Mouse (Mus musculus) skeletal muscle tissue, adult 2 months (tissue): ENCODE data around the gene Dusp12.

Experiments used
- DNase-seq: peaks from one replicate; pipeline ENCODE4 v3.0.0-alpha.2; 2012; ENCODE audit warnings: low read depth, low spot score

Dusp12 gene

GRCm38 (mm10) chr1:170884978-170885561 is at the start of gene Dusp12, which contains the start of gene Gm26620:
TSS of gene Dusp12 (minus strand) at chr1:170885540.
TSS of gene Gm26620 (plus strand) at chr1:170885065.
- peak; percentile 68 for DNase-seq

GRCm38 (mm10) chr1:170934383-170934782 is 49.0 kb upstream of the Dusp12 start:
- peak; percentile 19 for DNase-seq

DNA sequence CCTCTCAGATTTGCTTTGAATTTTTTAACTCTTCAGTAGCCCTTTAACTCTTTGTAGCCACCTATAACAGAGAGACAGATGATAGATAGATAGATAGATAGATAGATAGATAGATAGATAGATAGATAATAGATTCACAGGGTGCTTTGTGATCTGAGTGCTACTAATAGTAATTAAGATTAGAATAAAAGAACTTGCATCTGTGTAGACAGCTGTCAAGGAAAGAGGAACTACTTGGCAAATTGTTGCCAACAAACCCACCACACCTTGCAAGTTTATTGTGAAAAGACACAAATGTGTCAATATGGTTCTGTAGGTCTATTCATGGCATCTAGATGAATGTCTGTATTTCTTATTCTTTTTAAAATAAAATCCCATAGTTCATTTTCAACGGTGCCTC is 48.6 kb upstream of the Dusp12 start:
- no peak for DNase-seq

- DNase-seq: no peak
Measured at GRCm38 (mm10) chr1:170933386-170933920, 48.1 kb upstream of the Dusp12 start.

DNA sequence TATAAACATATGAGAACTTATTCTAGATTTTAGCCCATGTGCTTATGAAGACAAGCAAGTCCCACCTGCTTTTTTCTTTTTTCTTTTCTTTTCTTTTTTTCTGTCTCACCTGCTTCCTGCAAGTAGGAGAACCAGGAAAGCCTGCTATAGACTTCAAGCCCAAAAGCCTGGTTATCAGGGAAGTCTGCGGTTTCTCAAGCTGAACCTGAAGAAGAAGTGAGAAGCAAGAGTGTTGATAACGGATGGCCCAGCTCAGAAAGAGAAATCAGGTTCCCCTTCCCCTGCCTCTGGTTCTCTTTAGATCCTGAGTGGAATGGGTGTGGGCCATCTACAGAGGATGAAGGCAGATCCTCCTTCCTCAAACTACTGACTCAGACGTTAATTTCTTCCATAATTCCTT is 46.7 kb upstream of the Dusp12 start:
- no peak for DNase-seq

DNA sequence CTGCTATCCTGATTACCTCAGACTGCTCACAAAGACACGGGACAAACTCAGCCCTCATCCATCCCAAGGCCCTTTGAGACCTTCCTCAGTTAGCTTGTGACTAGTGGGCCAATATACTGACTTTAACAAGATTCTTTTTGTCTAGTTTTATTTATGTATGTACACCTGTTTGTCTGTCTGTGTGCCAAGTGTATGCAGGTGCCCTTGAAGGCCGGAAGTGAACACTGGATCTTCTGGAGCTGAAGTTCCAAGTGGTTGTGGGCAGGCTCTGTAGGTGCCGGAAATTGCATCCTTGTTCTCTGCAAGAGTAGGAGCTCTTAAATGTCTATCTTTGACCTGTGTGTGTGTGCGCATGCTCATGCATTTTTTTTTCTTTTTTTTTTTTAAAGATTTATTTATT is 43.9 kb upstream of the Dusp12 start:
- no peak for DNase-seq

DNA sequence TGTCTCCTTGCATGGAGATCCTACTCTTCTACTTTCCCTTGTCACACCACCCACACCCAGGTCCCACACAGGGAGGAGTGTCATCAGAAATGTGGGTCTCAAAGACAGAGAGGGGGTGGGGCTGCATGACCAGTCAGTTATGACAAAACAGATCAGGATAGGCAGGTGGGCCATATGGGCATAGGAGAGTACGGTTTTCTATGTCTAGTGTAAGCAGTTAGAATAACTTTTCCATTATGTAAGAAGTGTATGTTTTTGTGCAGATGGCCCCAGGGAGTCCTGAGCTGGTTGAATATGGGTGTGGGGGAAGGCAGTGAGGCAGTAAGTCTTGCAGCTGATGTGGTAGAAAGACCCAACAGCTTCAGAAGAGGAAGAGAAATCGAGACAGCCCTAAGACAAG is 43.1 kb upstream of the Dusp12 start:
- peak; percentile 36 for DNase-seq

GRCm38 (mm10) chr1:170927378-170927777 is 42.0 kb upstream of the Dusp12 start, which contains the start of gene Fcrla:
TSS of gene Fcrla (minus strand) at chr1:170927583.
- DNase-seq: no peak

DNA sequence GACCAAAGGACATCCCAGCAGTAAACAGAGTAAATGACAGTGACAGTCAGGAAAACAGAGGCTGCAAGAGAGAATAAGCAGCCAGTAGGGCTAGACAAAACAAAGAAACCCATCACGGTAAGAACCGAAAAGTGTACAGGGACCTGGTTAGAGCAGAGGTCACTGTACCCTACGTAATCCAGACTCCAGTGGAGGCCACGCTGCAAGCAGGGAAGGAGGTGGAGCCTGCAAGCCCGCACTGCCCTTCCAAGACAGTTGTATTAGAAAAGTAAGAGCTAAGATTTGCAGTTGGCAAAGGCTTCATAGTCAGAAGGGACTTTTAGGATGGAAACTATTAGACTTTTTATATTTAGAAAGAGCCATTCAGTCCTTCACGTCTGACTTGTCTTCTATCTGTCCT is 41.6 kb upstream of the Dusp12 start:
- no peak for DNase-seq

GRCm38 (mm10) chr1:170924485-170924884 is 39.1 kb upstream of the Dusp12 start:
- no peak for DNase-seq

DNA sequence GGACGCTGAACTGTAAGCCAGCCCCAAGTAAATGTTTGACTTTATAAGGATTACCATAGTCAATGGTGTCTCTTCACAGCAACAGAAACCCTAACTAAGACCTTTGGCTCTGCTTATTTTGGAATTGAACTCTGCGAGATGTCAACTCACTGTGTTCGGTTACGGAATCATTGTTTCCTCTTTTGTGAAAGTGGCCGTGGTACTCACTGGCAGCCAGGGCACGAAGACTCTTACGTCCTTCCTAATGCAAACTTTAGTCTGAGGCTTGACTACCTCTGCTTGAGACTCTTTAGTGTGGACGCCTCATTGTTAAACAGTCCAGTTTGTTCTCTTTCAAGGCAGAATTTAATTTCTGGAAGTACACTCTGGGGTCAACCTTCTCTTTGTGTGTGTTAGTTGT is 34.0 kb upstream of the Dusp12 start:
- DNase-seq: no peak

- DNase-seq: no peak
Measured at GRCm38 (mm10) chr1:170915657-170916056, 30.3 kb upstream of the Dusp12 start.

GRCm38 (mm10) chr1:170912891-170913615 is 27.7 kb upstream of the Dusp12 start, which contains the start of gene Fcrlb:
TSS of gene Fcrlb (minus strand) at chr1:170912941.
- DNase-seq: no peak

- no peak for DNase-seq
Measured at GRCm38 (mm10) chr1:170911907-170912660, 26.7 kb upstream of the Dusp12 start.

GRCm38 (mm10) chr1:170908341-170908740 is 23.0 kb upstream of the Dusp12 start:
- no peak for DNase-seq

- no peak for DNase-seq
Measured at GRCm38 (mm10) chr1:170907456-170908191, 22.3 kb upstream of the Dusp12 start.

DNA sequence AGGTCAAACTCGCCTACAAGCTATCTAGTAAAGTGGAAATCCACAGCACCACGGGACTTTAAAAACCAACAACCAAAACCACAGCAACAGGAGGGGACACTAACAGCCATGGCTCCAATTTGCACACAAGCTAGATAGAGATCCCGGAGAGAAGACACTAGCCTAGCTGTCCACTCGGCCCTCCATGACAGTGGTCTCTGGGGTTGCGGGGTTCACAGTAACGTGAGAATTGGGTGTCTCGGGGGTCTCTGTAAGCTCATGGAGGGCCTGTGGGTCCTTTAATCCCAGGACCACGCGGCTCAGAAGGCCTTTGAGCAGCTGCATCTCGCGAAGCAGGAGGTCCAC is 21.7 kb upstream of the Dusp12 start:
- DNase-seq: no peak

- no peak for DNase-seq
Measured at GRCm38 (mm10) chr1:170903485-170903884, 18.1 kb upstream of the Dusp12 start.

GRCm38 (mm10) chr1:170901536-170902238 is 16.3 kb upstream of the Dusp12 start:
- peak; percentile 58 for DNase-seq

DNA sequence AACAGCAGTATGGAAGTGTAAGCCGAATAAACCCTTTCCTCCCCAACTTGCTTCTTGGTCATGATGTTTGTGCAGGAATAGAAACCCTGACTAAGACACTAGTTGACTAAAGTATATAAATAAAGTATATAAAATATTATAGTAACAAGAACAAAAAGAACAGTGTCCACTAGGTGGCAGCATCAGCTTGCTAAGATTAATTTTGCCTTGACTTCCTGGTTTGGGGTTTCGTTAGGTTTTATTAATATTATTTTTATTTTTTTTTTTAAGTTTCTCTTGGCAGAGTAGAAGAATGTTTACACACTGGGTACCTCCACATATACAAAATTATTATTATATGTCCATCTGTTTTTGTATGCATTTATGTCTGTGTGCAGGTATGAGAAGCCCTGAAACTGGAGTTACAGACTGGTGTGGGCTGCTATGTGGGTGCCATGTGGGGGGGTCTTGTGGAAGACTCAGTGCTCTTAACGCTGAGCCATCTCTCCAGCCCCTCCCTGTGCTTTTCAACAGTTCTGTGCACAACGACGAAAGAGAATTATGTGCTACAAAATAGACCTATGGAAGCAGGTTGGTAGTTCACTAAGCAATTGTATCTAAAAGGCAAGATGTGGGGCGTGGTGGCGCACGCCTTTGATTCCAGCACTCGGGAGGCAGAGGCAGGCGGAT is 15.6 kb upstream of the Dusp12 start:
- DNase-seq: no peak
